Mouse (Mus musculus) embryonic facial prominence, embryonic 10.5 days (tissue): ENCODE data around the gene Pde6b. TPM values are rescaled to one million over a fixed set of nuclear protein-coding genes. Genes with fewer than 3 reads are reported as not detected.

ENCODE experiments used
- polyA plus RNA-seq: library from polyadenylated mRNA; unstranded; fragments of >200 nt; fragmentation: Nextera tagmentation; extraction: Ambion mirVana; gene quantifications from 2 replicates; pipeline ENCODE4 v1.2.1, GENCODE M21; 2016

Gene Pde6b
- polyA plus RNA-seq, 1 experiment from 2014 or later = 0.39 TPM

Other genes with a start within 250 kb of the Pde6b start
- 44.0 and 46.1 TPM in 2 replicates for gene Dr1, start 119.5 kb upstream of the Pde6b start, polyA plus RNA-seq
- gene Pigg, start 75.8 kb upstream of the Pde6b start, polyA plus RNA-seq = 6.4 and 7.6 TPM in 2 replicates
- gene Gm42517, start 20.5 kb upstream of the Pde6b start, polyA plus RNA-seq = not detected in 2 replicates
- 378 and 386 TPM in 2 replicates for gene Atp5k, start 46.1 kb downstream of the Pde6b start, polyA plus RNA-seq
- 0.11 and 0.15 TPM in 2 replicates for gene Mfsd7a, start 60.5 kb downstream of the Pde6b start, polyA plus RNA-seq
- 23.3 and 23.8 TPM in 2 replicates for gene Pcgf3, start 72.8 kb downstream of the Pde6b start, polyA plus RNA-seq
- 2.7 and 4.0 TPM in 2 replicates for gene Cplx1, start 161.6 kb downstream of the Pde6b start, polyA plus RNA-seq
- 63.5 and 66.3 TPM in 2 replicates for gene Gak, start 241.4 kb downstream of the Pde6b start, polyA plus RNA-seq
- 15.1 and 16.0 TPM in 2 replicates for gene Tmem175, start 241.4 kb downstream of the Pde6b start, polyA plus RNA-seq